Mouse (Mus musculus): ENCODE data around the gene Zfp108.

- TF ChIP-seq GATA1 (IDR thresholded peaks at IDR 0.05; ENCODE audit: low read length) (no peak), TAL1 (IDR thresholded peaks at IDR 0.05; ENCODE audit: low read length) (no peak)
These were observed 38.7 kb downstream of the Zfp108 start for GRCm38 (mm10) chr7:24293061-24293851.

All from erythroblast, embryonic 14.5 days (primary cell).